Comparison of ENCODE assay signal across 8 mouse cellular contexts in genomic region chr11:87125562-87125961, GRCm38 (mm10). TPM values are rescaled to one million over a fixed set of nuclear protein-coding genes. Genes with fewer than 3 reads are reported as not detected.
DNase-seq lines count a peak whose midpoint lies in the region; ATAC-seq and TF ChIP-seq lines count a peak whose summit lies in the region.

No protein-coding gene starts in this region.

- H3K27me3 ChIP-seq in kidney, embryonic 15.5 days: no peaks in the 10 kb centered on the region
- no peaks in the 10 kb centered on the region for H3K27me3 ChIP-seq in embryonic facial prominence, embryonic 14.5 days (replicated peaks; ENCODE audit: control insufficient read depth, insufficient read depth, low read length)
- no peaks in the 10 kb centered on the region for H3K27me3 ChIP-seq in hindbrain, postnatal 0 days (ENCODE audit: insufficient read depth, low read length)
- H3K27me3 ChIP-seq in midbrain, embryonic 14.5 days (ENCODE audit: control insufficient read depth, insufficient read depth, low read length): no peaks in the 10 kb centered on the region

- H3K27ac ChIP-seq in kidney, embryonic 15.5 days: peak overlapping the region; percentile 92; the same call in 1 of the 2 replicates
- H3K27ac ChIP-seq in embryonic facial prominence, embryonic 14.5 days (replicated peaks; ENCODE audit: low read depth, low read length): peak overlapping the region; percentile 91
- 0 out of 2 replicates have a peak overlapping the region, but pooled peaks have one; percentile 66 for H3K27ac ChIP-seq in hindbrain, postnatal 0 days
- H3K27ac ChIP-seq in midbrain, embryonic 14.5 days (replicated peaks; ENCODE audit: low read depth, low read length): peak overlapping the region; percentile 93
- H3K27ac ChIP-seq in gastrocnemius, adult 2 months: no peak overlapping the region

- no peak for DNase-seq in kidney, adult 8-10 months
- DNase-seq in embryonic facial prominence, embryonic 14.5 days (ENCODE audit: low spot score): no peak
- no peak for DNase-seq in hindbrain, postnatal 0 days (ENCODE audit: low spot score)
- no peak for DNase-seq in midbrain, embryonic 14.5 days
- DNase-seq in gastrocnemius, adult 2 months: no peak
- DNase-seq in retina, embryonic 14.5 days (ENCODE audit: low spot score): no peak

- H3K4me2 ChIP-seq in kidney, embryonic 15.5 days: peak overlapping the region; percentile 74
- H3K4me2 ChIP-seq in embryonic facial prominence, embryonic 14.5 days (ENCODE audit: low read depth, low read length): peak overlapping the region; percentile 82
- peak overlapping the region; percentile 70 for H3K4me2 ChIP-seq in hindbrain, postnatal 0 days (ENCODE audit: low read depth, low read length)
- H3K4me2 ChIP-seq in midbrain, embryonic 14.5 days (ENCODE audit: low read length): peak overlapping the region; percentile 66

- peaks cover 38% of the 10 kb centered on the region for H3K36me3 ChIP-seq in kidney, embryonic 15.5 days
- peaks cover 46% of the 10 kb centered on the region for H3K36me3 ChIP-seq in embryonic facial prominence, embryonic 14.5 days (ENCODE audit: control insufficient read depth, insufficient read depth, low read length)
- peaks cover 15% of the 10 kb centered on the region; the same call in 1 of the 2 replicates for H3K36me3 ChIP-seq in hindbrain, postnatal 0 days (ENCODE audit: insufficient read depth, low read length)
- H3K36me3 ChIP-seq in midbrain, embryonic 14.5 days (ENCODE audit: control insufficient read depth, insufficient read depth, low read length): peaks cover 40% of the 10 kb centered on the region

- peak overlapping the region; percentile 78; the same call in 1 of the 2 replicates for H3K4me3 ChIP-seq in kidney, embryonic 15.5 days (replicated peaks)
- H3K4me3 ChIP-seq in embryonic facial prominence, embryonic 14.5 days (ENCODE audit: low read depth, low read length): 0 out of 2 replicates have a peak overlapping the region, but pooled peaks have one; percentile 98
- H3K4me3 ChIP-seq in hindbrain, postnatal 0 days (ENCODE audit: low read length): no peak overlapping the region
- H3K4me3 ChIP-seq in midbrain, embryonic 14.5 days (replicated peaks; ENCODE audit: low read depth, low read length): peak overlapping the region; percentile 95
- H3K4me3 ChIP-seq in gastrocnemius, adult 2 months: no peak overlapping the region

- no peak for TF ChIP-seq CTCF in hindbrain, postnatal 0 days (IDR thresholded peaks at IDR 0.05; ENCODE audit: low read depth)
- no peak for TF ChIP-seq CTCF in gastrocnemius, adult 2 months (IDR thresholded peaks at IDR 0.05)

- 49% methylated on average over 4 of the region's 4 CpGs for WGBS in kidney, embryonic 15.5 days
- WGBS in embryonic facial prominence, embryonic 14.5 days: 53% methylated on average over 4 of the region's 4 CpGs
- 53% methylated on average over 4 of the region's 4 CpGs for WGBS in hindbrain, postnatal 0 days
- WGBS in midbrain, embryonic 14.5 days: 48% methylated on average over 4 of the region's 4 CpGs

- no peak for ATAC-seq in kidney, embryonic 15.5 days (replicated peaks; ENCODE audit: low FRiP score)
- no peak for ATAC-seq in embryonic facial prominence, embryonic 14.5 days (ENCODE audit: low read depth)
- no peak for ATAC-seq in hindbrain, postnatal 0 days
- no peak for ATAC-seq in midbrain, embryonic 14.5 days (ENCODE audit: low FRiP score, low TSS enrichment)
- no peak for ATAC-seq in erythroid progenitor cell, adult 5-6 weeks (replicated peaks; ENCODE audit: low FRiP score, poor library complexity, severe bottlenecking)

- H3K9me3 ChIP-seq in kidney, embryonic 15.5 days (replicated peaks): no peaks in the 10 kb centered on the region
- H3K9me3 ChIP-seq in embryonic facial prominence, embryonic 14.5 days (ENCODE audit: control insufficient read depth, low read length): no peaks in the 10 kb centered on the region
- no peaks in the 10 kb centered on the region for H3K9me3 ChIP-seq in hindbrain, postnatal 0 days (ENCODE audit: low read length)
- no peaks in the 10 kb centered on the region for H3K9me3 ChIP-seq in midbrain, embryonic 14.5 days (ENCODE audit: control insufficient read depth, low read length)

- H3K9ac ChIP-seq in kidney, embryonic 15.5 days: 0 out of 2 replicates have a peak overlapping the region, but pooled peaks have one; percentile 65
- peak overlapping the region; percentile 85; the same call in 1 of the 2 replicates for H3K9ac ChIP-seq in embryonic facial prominence, embryonic 14.5 days (ENCODE audit: low read depth, low read length)
- peak overlapping the region; percentile 91; the same call in 1 of the 2 replicates for H3K9ac ChIP-seq in hindbrain, postnatal 0 days (replicated peaks; ENCODE audit: low read length)
- H3K9ac ChIP-seq in midbrain, embryonic 14.5 days (replicated peaks; ENCODE audit: low read length): no peak overlapping the region; the same call in 1 of the 2 replicates

- peaks cover 19% of the 10 kb centered on the region for H3K4me1 ChIP-seq in kidney, embryonic 15.5 days
- 0 out of 2 replicates have a peak, but pooled peaks cover 3% of the 10 kb centered on the region for H3K4me1 ChIP-seq in embryonic facial prominence, embryonic 14.5 days (ENCODE audit: control insufficient read depth, insufficient read depth, low read length)
- 0 out of 2 replicates have a peak, but pooled peaks cover 3% of the 10 kb centered on the region for H3K4me1 ChIP-seq in hindbrain, postnatal 0 days (ENCODE audit: insufficient read depth, low read length)
- H3K4me1 ChIP-seq in midbrain, embryonic 14.5 days (ENCODE audit: control insufficient read depth, insufficient read depth, low read length): peaks cover 22% of the 10 kb centered on the region

- intact Hi-C loops in gastrocnemius, adult 2 months (cut with DNase I): loop anchor here (10.0 kb wide), 1 partner anchor 289 kb away; no protein-coding TSS in a partner anchor

RNA-seq across cellular contexts. Expression of gene Trim37, which starts 1.3 kb away (rescaled TPM):
- polyA plus RNA-seq in kidney, embryonic 15.5 days (2015; fragmentation: Nextera tagmentation; extraction: Ambion mirVana): 29.1 and 33.4 TPM in 2 replicates
- 27.6 and 29.4 TPM in 2 replicates for polyA plus RNA-seq in embryonic facial prominence, embryonic 14.5 days (2014; fragmentation: Nextera tagmentation; extraction: Ambion mirVana)
- total RNA-seq in hindbrain, postnatal 0 days (2014; rRNA removed): 107 and 108 TPM in 2 replicates
- polyA plus RNA-seq in hindbrain, postnatal 0 days (2015; fragmentation: Nextera tagmentation; extraction: Ambion mirVana): 72.2 and 75.3 TPM in 2 replicates
- polyA plus RNA-seq in midbrain, embryonic 14.5 days (2014; fragmentation: Nextera tagmentation; extraction: Ambion mirVana): 85.0 and 108 TPM in 2 replicates
- 1 to 10 TPM; 3.3 to 3.6 TPM for total RNA-seq in gastrocnemius, adult 2 months (2021)
- 25.6 and 28.5 TPM in 2 replicates for total RNA-seq in erythroid progenitor cell, adult 5-6 weeks (2015; ENCODE audit: low replicate concordance)
- total RNA-seq in erythroid progenitor cell, adult 5-6 weeks (2017; ENCODE audit: low replicate concordance): 38.3 and 50.3 TPM in 2 replicates

RNA-seq across cellular contexts. Expression of gene Ska2, which starts 16.5 kb away (rescaled TPM):
- polyA plus RNA-seq in kidney, embryonic 15.5 days (2015; fragmentation: Nextera tagmentation; extraction: Ambion mirVana): 61.0 and 66.0 TPM in 2 replicates
- polyA plus RNA-seq in embryonic facial prominence, embryonic 14.5 days (2014; fragmentation: Nextera tagmentation; extraction: Ambion mirVana): 44.0 and 46.1 TPM in 2 replicates
- 22.8 and 27.0 TPM in 2 replicates for total RNA-seq in hindbrain, postnatal 0 days (2014; rRNA removed)
- polyA plus RNA-seq in hindbrain, postnatal 0 days (2015; fragmentation: Nextera tagmentation; extraction: Ambion mirVana): 24.5 and 26.7 TPM in 2 replicates
- polyA plus RNA-seq in midbrain, embryonic 14.5 days (2014; fragmentation: Nextera tagmentation; extraction: Ambion mirVana): 45.5 and 56.1 TPM in 2 replicates
- total RNA-seq in gastrocnemius, adult 2 months (2021): 1 to 10 TPM; 2.6 to 5.5 TPM
- total RNA-seq in erythroid progenitor cell, adult 5-6 weeks (2015; ENCODE audit: low replicate concordance): 148 and 181 TPM in 2 replicates
- 114 and 145 TPM in 2 replicates for total RNA-seq in erythroid progenitor cell, adult 5-6 weeks (2017; ENCODE audit: low replicate concordance)

RNA-seq across cellular contexts. Expression of gene Prr11, which starts 17.1 kb away (rescaled TPM):
- polyA plus RNA-seq in kidney, embryonic 15.5 days (2015; fragmentation: Nextera tagmentation; extraction: Ambion mirVana): 12.1 and 12.3 TPM in 2 replicates
- polyA plus RNA-seq in embryonic facial prominence, embryonic 14.5 days (2014; fragmentation: Nextera tagmentation; extraction: Ambion mirVana): 9.9 and 10.0 TPM in 2 replicates
- total RNA-seq in hindbrain, postnatal 0 days (2014; rRNA removed): 1.6 and 1.8 TPM in 2 replicates
- 1.5 and 1.8 TPM in 2 replicates for polyA plus RNA-seq in hindbrain, postnatal 0 days (2015; fragmentation: Nextera tagmentation; extraction: Ambion mirVana)
- polyA plus RNA-seq in midbrain, embryonic 14.5 days (2014; fragmentation: Nextera tagmentation; extraction: Ambion mirVana): 2.2 and 3.9 TPM in 2 replicates
- total RNA-seq in gastrocnemius, adult 2 months (2021): under 1 TPM; 0.10 to 0.22 TPM
- total RNA-seq in erythroid progenitor cell, adult 5-6 weeks (2015; ENCODE audit: low replicate concordance): 145 and 169 TPM in 2 replicates
- 74.4 and 95.3 TPM in 2 replicates for total RNA-seq in erythroid progenitor cell, adult 5-6 weeks (2017; ENCODE audit: low replicate concordance)

RNA-seq across cellular contexts. Expression of gene Smg8, which starts 39.0 kb away (rescaled TPM):
- 21.2 and 22.1 TPM in 2 replicates for polyA plus RNA-seq in kidney, embryonic 15.5 days (2015; fragmentation: Nextera tagmentation; extraction: Ambion mirVana)
- polyA plus RNA-seq in embryonic facial prominence, embryonic 14.5 days (2014; fragmentation: Nextera tagmentation; extraction: Ambion mirVana): 19.3 and 19.7 TPM in 2 replicates
- 21.8 and 27.0 TPM in 2 replicates for total RNA-seq in hindbrain, postnatal 0 days (2014; rRNA removed)
- polyA plus RNA-seq in hindbrain, postnatal 0 days (2015; fragmentation: Nextera tagmentation; extraction: Ambion mirVana): 15.5 and 16.0 TPM in 2 replicates
- polyA plus RNA-seq in midbrain, embryonic 14.5 days (2014; fragmentation: Nextera tagmentation; extraction: Ambion mirVana): 19.2 and 24.2 TPM in 2 replicates
- 1 to 10 TPM; 7.6 to 8.9 TPM for total RNA-seq in gastrocnemius, adult 2 months (2021)
- 2.2 and 3.4 TPM in 2 replicates for total RNA-seq in erythroid progenitor cell, adult 5-6 weeks (2015; ENCODE audit: low replicate concordance)
- 5.8 and 6.2 TPM in 2 replicates for total RNA-seq in erythroid progenitor cell, adult 5-6 weeks (2017; ENCODE audit: low replicate concordance)

RNA-seq across cellular contexts. Expression of gene Gdpd1, which starts 51.7 kb away (rescaled TPM):
- 24.2 and 25.6 TPM in 2 replicates for polyA plus RNA-seq in kidney, embryonic 15.5 days (2015; fragmentation: Nextera tagmentation; extraction: Ambion mirVana)
- 20.3 and 22.8 TPM in 2 replicates for polyA plus RNA-seq in embryonic facial prominence, embryonic 14.5 days (2014; fragmentation: Nextera tagmentation; extraction: Ambion mirVana)
- total RNA-seq in hindbrain, postnatal 0 days (2014; rRNA removed): 54.2 and 59.9 TPM in 2 replicates
- polyA plus RNA-seq in hindbrain, postnatal 0 days (2015; fragmentation: Nextera tagmentation; extraction: Ambion mirVana): 153 and 157 TPM in 2 replicates
- 173 and 180 TPM in 2 replicates for polyA plus RNA-seq in midbrain, embryonic 14.5 days (2014; fragmentation: Nextera tagmentation; extraction: Ambion mirVana)
- 1 to 10 TPM; 3.3 to 4.2 TPM for total RNA-seq in gastrocnemius, adult 2 months (2021)
- 5.0 and 8.4 TPM in 2 replicates for total RNA-seq in erythroid progenitor cell, adult 5-6 weeks (2015; ENCODE audit: low replicate concordance)
- total RNA-seq in erythroid progenitor cell, adult 5-6 weeks (2017; ENCODE audit: low replicate concordance): 3.3 and 5.7 TPM in 2 replicates

Comparison
In these comparisons a context has a peak if more than half of its experiments do, and no peak if none do; other contexts are left out.
1. H3K4me3 ChIP-seq: peak in kidney, embryonic 15.5 days (single experiment), embryonic facial prominence, embryonic 14.5 days (single experiment) and midbrain, embryonic 14.5 days (single experiment); none in hindbrain, postnatal 0 days (single experiment) and gastrocnemius, adult 2 months (single experiment).
2. Peak in every context shown above with its lines, with median percentiles within 50 percentile points of each other: H3K4me2 ChIP-seq.